Comparison of ENCODE assay signal across 21 mouse cellular contexts in the genomic region with DNA sequence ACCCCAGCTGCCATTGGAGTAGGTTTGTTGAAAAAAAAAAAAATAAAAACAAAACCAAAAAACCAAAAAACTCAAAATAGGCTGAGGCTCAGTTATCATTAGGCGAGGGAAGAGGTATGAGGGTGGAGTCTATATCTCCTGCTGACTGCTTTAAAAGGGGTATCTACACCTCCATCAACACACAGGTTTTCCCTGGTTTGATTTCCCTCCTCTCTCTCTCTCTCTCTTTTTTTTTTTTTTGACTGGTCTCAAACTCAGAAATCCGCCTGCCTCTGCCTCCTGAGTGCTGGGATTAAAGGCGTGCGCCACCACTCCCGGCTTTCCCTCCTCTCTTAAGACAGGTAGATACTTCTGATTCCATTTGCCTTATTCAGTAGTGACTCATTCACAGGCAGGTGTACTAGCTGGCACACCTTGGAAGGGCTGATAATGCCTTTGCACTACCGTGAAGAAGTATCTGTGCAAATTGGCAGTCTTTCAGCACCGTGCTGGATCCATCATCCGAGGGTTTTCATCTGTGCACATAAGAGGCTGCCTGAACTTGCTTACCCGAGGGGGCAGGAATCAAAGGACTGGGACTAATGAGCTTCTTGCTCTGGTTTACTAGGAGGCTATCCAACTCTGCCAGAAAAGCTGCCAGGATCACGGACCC.
DNase-seq lines count a peak whose midpoint lies in the region; ATAC-seq and TF ChIP-seq lines count a peak whose summit lies in the region.
"Had no signal": no experiment of that assay in that cellular context is flagged by ENCODE, and none has a peak within 500 bp of the region (broad histone marks: within the 10 kb centered on the region; RNA-seq: fewer than 3 reads in every experiment).

No protein-coding gene starts in this region.

- intact Hi-C loops in heart, postnatal 10 days (cut with DNase I) = loop anchor here (2.0 kb wide), 1 partner anchor 14 kb away; no protein-coding TSS in a partner anchor
- intact Hi-C loops in left cerebral cortex, adult 2 months (cut with DNase I) = no loop called here

- no peak for TF ChIP-seq POLR2A in embryonic fibroblast, embryonic 13.5 days (IDR thresholded peaks at IDR 0.05; ENCODE audit: low read depth, low read length)

- ATAC-seq in heart, embryonic 16.5 days (replicated peaks; ENCODE audit: extremely low read depth, insufficient read depth, low FRiP score) = no peak
- ATAC-seq: forebrain, embryonic 13.5 days; midbrain, embryonic 15.5 days had no signal

- no peak overlapping the region for H3K4me3 ChIP-seq in heart, embryonic 16.5 days (ENCODE audit: low read length)
- H3K4me3 ChIP-seq in left cerebral cortex, adult 2 months = no peak overlapping the region
- no peak overlapping the region for H3K4me3 ChIP-seq in embryonic fibroblast, embryonic 13.5 days (ENCODE audit: insufficient read depth, low read length)
- H3K4me3 ChIP-seq: forebrain, embryonic 13.5 days; megakaryocyte, embryonic 14.5 days; midbrain, embryonic 15.5 days had no signal

- peaks cover 59% of the 10 kb centered on the region for H3K4me1 ChIP-seq in heart, embryonic 16.5 days (ENCODE audit: control insufficient read depth, insufficient read depth, low read length)
- peaks cover 21% of the 10 kb centered on the region for H3K4me1 ChIP-seq in embryonic fibroblast, embryonic 13.5 days (ENCODE audit: control insufficient read depth, insufficient read depth, low read length)
- H3K4me1 ChIP-seq: midbrain, embryonic 15.5 days had no signal

- H3K27me3 ChIP-seq in heart, embryonic 16.5 days (ENCODE audit: control insufficient read depth, insufficient read depth, low read length) = no peaks in the 10 kb centered on the region
- H3K27me3 ChIP-seq: forebrain, embryonic 13.5 days; megakaryocyte, embryonic 14.5 days; midbrain, embryonic 15.5 days had no signal

- peak overlapping the region; percentile 91 for H3K27ac ChIP-seq in heart, embryonic 16.5 days (ENCODE audit: low read length)
- peak overlapping the region; percentile 33; the same call in 1 of the 2 replicates for H3K27ac ChIP-seq in left cerebral cortex, adult 2 months
- H3K27ac ChIP-seq in embryonic fibroblast, embryonic 13.5 days (ENCODE audit: insufficient read depth, low read length) = peak overlapping the region; percentile 98; the same call in 1 of the 2 replicates
- H3K27ac ChIP-seq: forebrain, embryonic 13.5 days; midbrain, embryonic 15.5 days had no signal

- H3K36me3 ChIP-seq in heart, embryonic 16.5 days (ENCODE audit: control insufficient read depth, insufficient read depth) = peaks cover 5% of the 10 kb centered on the region

- no peaks in the 10 kb centered on the region for H3K9me3 ChIP-seq in heart, embryonic 16.5 days (replicated peaks; ENCODE audit: control insufficient read depth, low read length)
- H3K9me3 ChIP-seq: forebrain, embryonic 13.5 days; G1E; megakaryocyte, embryonic 14.5 days; midbrain, embryonic 15.5 days had no signal

- 69% methylated on average over 10 of the region's 10 CpGs for WGBS in heart, embryonic 16.5 days

- H3K9ac ChIP-seq in heart, embryonic 16.5 days (ENCODE audit: low read length) = no peak overlapping the region
- H3K9ac ChIP-seq: forebrain, embryonic 13.5 days; midbrain, embryonic 15.5 days had no signal

- no peak for TF ChIP-seq CTCF in left cerebral cortex, adult 2 months (IDR thresholded peaks at IDR 0.05)
- no peak for TF ChIP-seq CTCF in embryonic fibroblast, embryonic 13.5 days (IDR thresholded peaks at IDR 0.05; ENCODE audit: borderline replicate concordance, insufficient read depth, low read length)

- H3K4me2 ChIP-seq in heart, embryonic 16.5 days (ENCODE audit: low read depth, low read length) = no peak overlapping the region
- H3K4me2 ChIP-seq: forebrain, embryonic 13.5 days; liver, embryonic 11.5 days; midbrain, embryonic 15.5 days had no signal

- DNase-seq in heart, postnatal 10 days = no peak
- DNase-seq in left cerebral cortex, adult 2 months (ENCODE audit: extremely low spot score in 1 of 2, low spot score in 2 of 2) = no peak
- DNase-seq in left cerebral cortex, adult 9 months (ENCODE audit: low spot score in 2 of 2) = no peak
- DNase-seq in R1 (ENCODE audit: low read depth, low spot score) = peak; percentile 19
- no peak for DNase-seq in thymus, adult 18-20 months
- DNase-seq: cerebellum, adult 11 months; cerebellum, postnatal 14 days; gastrocnemius, postnatal 25 days; kidney, adult 18-20 months; kidney, postnatal 4 days; lung, postnatal 14 days; right cerebral cortex, adult 18-20 months; spleen, adult 18-20 months; thymus, postnatal 14 days had no signal

Comparison
In these comparisons a context has a peak if more than half of its experiments do, and no peak if none do; other contexts are left out.
1. H3K27ac ChIP-seq: peak in every context shown above with its lines; median percentile 98 in embryonic fibroblast, embryonic 13.5 days; 91 in heart, embryonic 16.5 days; 33 in left cerebral cortex, adult 2 months.